In genomic region chr11:120169208-120169992, GRCm38 (mm10) we compare ENCODE assay signal across 7 mouse cellular contexts. TPM values are rescaled to one million over a fixed set of nuclear protein-coding genes. Genes with fewer than 3 reads are reported as not detected.
DNase-seq lines count a peak whose midpoint lies in the region; ATAC-seq lines count a peak whose summit lies in the region.

No protein-coding gene starts in this region.

- no peaks in the 10 kb centered on the region for H3K9me3 ChIP-seq in hindbrain, embryonic 16.5 days (ENCODE audit: control insufficient read depth, low read length)

- intact Hi-C loops in left cerebral cortex, postnatal 4 days (cut with DNase I): no loop called here

- H3K27ac ChIP-seq in hindbrain, embryonic 16.5 days (ENCODE audit: low read depth, low read length): no peak overlapping the region

- peak overlapping the region; percentile 47 for H3K4me2 ChIP-seq in hindbrain, embryonic 16.5 days (ENCODE audit: low read length)

- no peak overlapping the region for H3K4me3 ChIP-seq in hindbrain, embryonic 16.5 days (ENCODE audit: low read length)

- no peaks in the 10 kb centered on the region for H3K27me3 ChIP-seq in hindbrain, embryonic 16.5 days (replicated peaks; ENCODE audit: control insufficient read depth, insufficient read depth, low read length)

- DNase-seq in adrenal gland, adult 8-10 months: peak; percentile 38
- DNase-seq in cerebellum, postnatal 25 days: peak; percentile 82 to 89
- DNase-seq in gastrocnemius, postnatal 10 days: peak; percentile 80
- peak; percentile 93 for DNase-seq in left cerebral cortex, postnatal 4 days
- peak; percentile 80 for DNase-seq in mesoderm, embryonic 11.5 days (ENCODE audit: low read depth, low spot score)
- peak; percentile 78 for DNase-seq in testis, postnatal 14 days (ENCODE audit: low spot score)

- H3K36me3 ChIP-seq in hindbrain, embryonic 16.5 days (ENCODE audit: control insufficient read depth, insufficient read depth, low read length): no peaks in the 10 kb centered on the region

- peaks cover 6% of the 10 kb centered on the region; the same call in 1 of the 2 replicates for H3K4me1 ChIP-seq in hindbrain, embryonic 16.5 days (ENCODE audit: control insufficient read depth, insufficient read depth, low read depth, low read length)

- no peak overlapping the region for H3K9ac ChIP-seq in hindbrain, embryonic 16.5 days (ENCODE audit: low read depth, low read length)

- 25% methylated on average over 21 of the region's 21 CpGs for WGBS in hindbrain, embryonic 16.5 days

- peak; percentile 60 for ATAC-seq in hindbrain, embryonic 16.5 days

RNA-seq across cellular contexts. Expression of gene Slc38a10, which starts 18.3 kb away (rescaled TPM):
- total RNA-seq in adrenal gland, adult 8-10 months (2022): 100 to 1,000 TPM; 155 to 215 (median 187) TPM
- 10 to 100 TPM; 66.0 to 82.7 TPM for total RNA-seq in gastrocnemius, postnatal 10 days (2021)
- polyA plus RNA-seq in hindbrain, embryonic 16.5 days (2015; fragmentation: Nextera tagmentation; extraction: Ambion mirVana): 114 and 122 TPM in 2 replicates
- 100 to 1,000 TPM; 113 to 119 TPM for total RNA-seq in left cerebral cortex, postnatal 4 days (2021)

Comparison
In these comparisons a context has a peak if more than half of its experiments do, and no peak if none do; other contexts are left out.
1. DNase-seq: peak in every context shown above with its lines; median percentile 93 in left cerebral cortex, postnatal 4 days; 86 in cerebellum, postnatal 25 days; 80 in gastrocnemius, postnatal 10 days; 80 in mesoderm, embryonic 11.5 days; 78 in testis, postnatal 14 days; 38 in adrenal gland, adult 8-10 months.